Mouse (Mus musculus) NIH3T3 (cell line): ENCODE data around the gene Cd209d.
"Not testable (repeated sequence)": the region's sequence is repeated elsewhere in the genome, so short reads cannot be mapped to it uniquely, and the experiment has no call there.

Experiments used
- DNase-seq: peaks from one replicate; pipeline ENCODE4 v3.0.0-alpha.2; 2012; ENCODE audit warnings: low read depth

Gene Cd209d

GRCm38 (mm10) chr8:3878455-3878854, at the start of gene Cd209d:
Cd209d (minus strand) TSS chr8:3878555.
- no peak for DNase-seq

GRCm38 (mm10) chr8:3926744-3927143, 48.4 kb upstream of the Cd209d start, which contains the start of gene Cd209b:
Cd209b (minus strand) TSS chr8:3926844.
- no peak for DNase-seq

GRCm38 (mm10) chr8:3876121-3876520, 2.2 kb downstream of the Cd209d start:
- no peak for DNase-seq

- not testable (repeated sequence) for DNase-seq
Observed at GRCm38 (mm10) chr8:3862736-3863135, 15.6 kb downstream of the Cd209d start.

GRCm38 (mm10) chr8:3854209-3854608, 24.1 kb downstream of the Cd209d start, which contains the start of gene Cd209e:
Cd209e (minus strand) TSS chr8:3854309.
- no peak for DNase-seq
